In the genomic region with DNA sequence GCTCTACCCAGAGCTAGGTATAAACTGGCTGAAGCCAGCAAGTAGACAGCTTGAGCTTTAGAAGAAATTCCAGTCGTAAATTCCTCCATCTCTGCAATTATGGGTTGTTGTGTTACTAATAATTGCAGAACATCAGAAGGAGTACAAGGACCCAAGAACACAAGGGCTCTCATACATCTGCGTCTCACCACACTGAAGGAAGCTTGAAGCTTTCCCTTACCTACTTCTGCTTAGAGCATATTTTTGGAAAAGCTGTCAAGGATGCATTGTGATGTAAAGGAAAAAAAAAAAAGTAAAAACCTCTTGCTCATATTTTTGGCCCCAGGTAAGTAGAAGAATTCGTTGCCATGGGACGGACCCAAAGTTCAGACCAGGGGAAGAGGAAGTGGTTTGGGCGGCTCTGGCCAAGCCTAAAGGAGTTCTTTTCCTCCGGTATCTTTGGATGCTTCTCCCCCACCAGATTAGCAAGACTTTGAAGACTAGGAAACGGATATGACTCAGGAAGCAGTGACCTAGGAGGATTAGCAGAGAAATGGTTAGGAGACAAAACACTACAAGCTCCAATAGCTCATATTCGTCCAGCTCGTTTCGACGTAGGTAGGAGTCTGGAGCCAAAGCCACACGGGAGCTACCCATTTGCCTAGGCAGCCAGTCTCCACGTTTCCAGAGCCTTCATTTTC, we compare ENCODE assay signal across 17 mouse cellular contexts.
DNase-seq lines count a peak whose midpoint lies in the region; ATAC-seq and TF ChIP-seq lines count a peak whose summit lies in the region.
"Had no signal": no experiment of that assay in that cellular context is flagged by ENCODE, and none has a peak within 500 bp of the region (broad histone marks: within the 10 kb centered on the region; RNA-seq: fewer than 3 reads in every experiment).

No protein-coding gene starts in this region.

- H3K36me3 ChIP-seq in heart, embryonic 11.5 days (ENCODE audit: control insufficient read depth, insufficient read depth, low read length), result no peaks in the 10 kb centered on the region
- H3K36me3 ChIP-seq in hindbrain, embryonic 13.5 days, result no peaks in the 10 kb centered on the region
- H3K36me3 ChIP-seq: embryonic facial prominence, embryonic 13.5 days; liver, embryonic 15.5 days; midbrain, embryonic 13.5 days had no signal

- no peak overlapping the region for H3K9ac ChIP-seq in heart, embryonic 11.5 days (ENCODE audit: low read depth, low read length)
- H3K9ac ChIP-seq in hindbrain, embryonic 13.5 days, result no peak overlapping the region
- H3K9ac ChIP-seq: embryonic facial prominence, embryonic 13.5 days; forebrain, embryonic 13.5 days; liver, embryonic 15.5 days; midbrain, embryonic 13.5 days had no signal

- POLR2A ChIA-PET in Patski (lab: Charles Lee), result interaction anchor here (1.3 kb wide), 1 partner anchor 9 kb away, joined by 4 read pairs; no protein-coding TSS in a partner anchor

- ATAC-seq in heart, embryonic 11.5 days (replicated peaks; ENCODE audit: insufficient number of reproducible peaks, low FRiP score, low TSS enrichment), result no peak
- peak; percentile 65 for ATAC-seq in Patski
- no peak for ATAC-seq in hindbrain, embryonic 13.5 days (ENCODE audit: low FRiP score)
- ATAC-seq: forebrain, embryonic 13.5 days; hindbrain, postnatal 0 days; midbrain, embryonic 13.5 days had no signal

- 60% methylated on average over 13 of the region's 13 CpGs for WGBS in heart, embryonic 11.5 days (ENCODE audit: insufficient replicate concordance)
- WGBS in hindbrain, embryonic 13.5 days, result 88% methylated on average over 13 of the region's 13 CpGs

- TF ChIP-seq CTCF in Patski (IDR thresholded peaks at IDR 0.05), result no peak

- H3K9me3 ChIP-seq in heart, embryonic 11.5 days (replicated peaks; ENCODE audit: control insufficient read depth, low read length), result no peaks in the 10 kb centered on the region
- H3K9me3 ChIP-seq in hindbrain, embryonic 13.5 days, result no peaks in the 10 kb centered on the region
- H3K9me3 ChIP-seq: embryonic facial prominence, embryonic 13.5 days; forebrain, embryonic 13.5 days; liver, embryonic 15.5 days; midbrain, embryonic 13.5 days had no signal

- H3K27ac ChIP-seq in heart, embryonic 11.5 days (ENCODE audit: low read depth, low read length), result no peak overlapping the region
- H3K27ac ChIP-seq in hindbrain, embryonic 13.5 days, result no peak overlapping the region
- H3K27ac ChIP-seq: embryonic facial prominence, embryonic 13.5 days; forebrain, embryonic 13.5 days; hindbrain, postnatal 0 days; liver, embryonic 15.5 days; midbrain, embryonic 13.5 days had no signal

- peak; percentile 64 for DNase-seq in heart, adult 8-10 months (ENCODE audit: low spot score)
- no peak for DNase-seq in Patski (ENCODE audit: low read depth, low spot score)
- peak; percentile 22 to 27 for DNase-seq in heart, postnatal 10 days
- peak; percentile 30 for DNase-seq in lung, postnatal 10 days
- no peak for DNase-seq in yolk sac, embryonic 10.5 days (ENCODE audit: low spot score)
- DNase-seq in layer of hippocampus, postnatal 36 days, result no peak
- DNase-seq: cerebellum, postnatal 25 days; layer of hippocampus, adult 9-11 months; left cerebral cortex, postnatal 4 days; thymus, postnatal 36 days had no signal

- intact Hi-C loops in heart, postnatal 10 days (cut with DNase I), result loop anchor here (5.0 kb wide), 1 partner anchor 37 kb away; no protein-coding TSS in a partner anchor

- H3K27me3 ChIP-seq in heart, embryonic 11.5 days (ENCODE audit: control insufficient read depth, insufficient read depth, low read length), result no peaks in the 10 kb centered on the region
- no peaks in the 10 kb centered on the region for H3K27me3 ChIP-seq in Patski
- H3K27me3 ChIP-seq in hindbrain, embryonic 13.5 days, result no peaks in the 10 kb centered on the region
- H3K27me3 ChIP-seq: embryonic facial prominence, embryonic 13.5 days; forebrain, embryonic 13.5 days; liver, embryonic 15.5 days; midbrain, embryonic 13.5 days had no signal

- H3K4me3 ChIP-seq in heart, embryonic 11.5 days (ENCODE audit: low read depth, low read length), result no peak overlapping the region
- H3K4me3 ChIP-seq in hindbrain, embryonic 13.5 days, result no peak overlapping the region
- H3K4me3 ChIP-seq: embryonic facial prominence, embryonic 13.5 days; forebrain, embryonic 13.5 days; liver, embryonic 15.5 days; midbrain, embryonic 13.5 days had no signal

- no peaks in the 10 kb centered on the region for H3K4me1 ChIP-seq in heart, embryonic 11.5 days (ENCODE audit: control insufficient read depth, insufficient read depth, low read length)
- no peaks in the 10 kb centered on the region for H3K4me1 ChIP-seq in hindbrain, embryonic 13.5 days (replicated peaks)
- H3K4me1 ChIP-seq: embryonic facial prominence, embryonic 13.5 days; forebrain, embryonic 13.5 days; liver, embryonic 15.5 days; midbrain, embryonic 13.5 days had no signal

- in situ Hi-C loops in Patski (cut with MboI; ENCODE audit: low pct_unique_long_range_greater_than_20kb), result no loop called here

- CTCF ChIA-PET in Patski (lab: Charles Lee), result interaction anchor here (0.8 to 2.5 kb wide), 7 partner anchors 9 to 89 kb away, joined by 3 to 12 read pairs (median 4); no protein-coding TSS in a partner anchor

- no peak overlapping the region for H3K4me2 ChIP-seq in heart, embryonic 11.5 days
- H3K4me2 ChIP-seq in hindbrain, embryonic 13.5 days, result no peak overlapping the region
- H3K4me2 ChIP-seq: embryonic facial prominence, embryonic 13.5 days; forebrain, embryonic 13.5 days; liver, embryonic 15.5 days; midbrain, embryonic 13.5 days had no signal

Comparison
In these comparisons a context has a peak if more than half of its experiments do, and no peak if none do; other contexts are left out.
1. DNase-seq: peak in heart, adult 8-10 months (single experiment), heart, postnatal 10 days (2 of 2) and lung, postnatal 10 days (single experiment); none in Patski (single experiment), yolk sac, embryonic 10.5 days (single experiment) and layer of hippocampus, postnatal 36 days (0 of 2).